Mouse (Mus musculus): ENCODE data around the gene Kcp.

- 0 out of 2 replicates have a peak, but pooled peaks have one; percentile 32 for TF ChIP-seq CTCF (IDR thresholded peaks at IDR 0.05; ENCODE audit: borderline replicate concordance, control insufficient read depth, extremely low read depth, insufficient read depth, low read length, poor library complexity)
- no peak for TF ChIP-seq POLR2A (IDR thresholded peaks at IDR 0.05; ENCODE audit: control insufficient read depth, extremely low read depth, insufficient read depth, low read length, poor library complexity)
Observed at GRCm38 (mm10) chr6:29473941-29474691, 33.6 kb downstream of the Kcp start.

Data from thymus, adult 2 months (tissue).